Mouse (Mus musculus) left cerebral cortex, adult 18-20 months (tissue): ENCODE measurements at regions not wholly inside any gene's neighbourhood (a gene's known extent, or its start where the extent isn't known, plus 50 kb on each side); places are given as distances from the start of the nearest gene placed in this dataset.

Experiments
- DNase-seq, 2 experiments: peaks; one replicate each; pipeline ENCODE4 v3.0.0; 2021 to 2022; ENCODE audit warnings: low spot score in 2 of 2, mixed read lengths in 1 of 2

GRCm38 (mm10) chr5:64534947-64535346 lies 268.2 kb upstream of the Klf3 start:
- DNase-seq: no peak

- no peak for DNase-seq
Measured at GRCm38 (mm10) chr5:64535546-64535945, 267.6 kb upstream of the Klf3 start.

GRCm38 (mm10) chr5:64536393-64537112 lies 266.6 kb upstream of the Klf3 start:
- DNase-seq: peak in 1 of 2 experiments; percentile 19

GRCm38 (mm10) chr5:64537113-64537780 lies 265.9 kb upstream of the Klf3 start:
- DNase-seq: no peak

GRCm38 (mm10) chr5:64541765-64542164 lies 261.4 kb upstream of the Klf3 start:
- no peak for DNase-seq

- DNase-seq: no peak
Measured at GRCm38 (mm10) chr5:64555931-64556330, 247.3 kb upstream of the Klf3 start.

- no peak for DNase-seq
Measured at GRCm38 (mm10) chr5:64566451-64567390, 236.5 kb upstream of the Klf3 start.

- peak; percentile 31 to 51 for DNase-seq
Measured at GRCm38 (mm10) chr5:64567813-64568212, 235.4 kb upstream of the Klf3 start.

- no peak for DNase-seq
Measured at GRCm38 (mm10) chr5:64568294-64568693, 234.9 kb upstream of the Klf3 start.

- DNase-seq: no peak
Measured at GRCm38 (mm10) chr5:64574386-64574785, 228.8 kb upstream of the Klf3 start.

GRCm38 (mm10) chr5:64575896-64576295 lies 227.3 kb upstream of the Klf3 start:
- no peak for DNase-seq

- no peak for DNase-seq
Measured at GRCm38 (mm10) chr5:64576426-64577262, 226.5 kb upstream of the Klf3 start.

- DNase-seq: no peak
Measured at GRCm38 (mm10) chr5:64577424-64577823, 225.8 kb upstream of the Klf3 start.

- no peak for DNase-seq
Measured at GRCm38 (mm10) chr5:64578536-64578935, 224.7 kb upstream of the Klf3 start.

- no peak for DNase-seq
Measured at GRCm38 (mm10) chr5:64579086-64579485, 224.1 kb upstream of the Klf3 start.

- no peak for DNase-seq
Measured at GRCm38 (mm10) chr5:64579494-64580339, 223.5 kb upstream of the Klf3 start.

GRCm38 (mm10) chr5:64580340-64580723 lies 222.9 kb upstream of the Klf3 start:
- DNase-seq: no peak

GRCm38 (mm10) chr5:64580786-64581445 lies 222.3 kb upstream of the Klf3 start:
- no peak for DNase-seq

GRCm38 (mm10) chr5:64581461-64581860 lies 221.7 kb upstream of the Klf3 start:
- DNase-seq: no peak
